Mouse (Mus musculus) bone marrow macrophage, adult 2 months (primary cell): Measurements from ENCODE around the gene Vat1. TPM values are rescaled to one million over a fixed set of nuclear protein-coding genes. Genes with fewer than 3 reads are reported as not detected.
A peak's percentile ranks its signal among the peaks of the same experiment; 100 is the strongest.
"Not testable (repeated sequence)": the region's sequence is repeated elsewhere in the genome, so short reads cannot be mapped to it uniquely, and the experiment has no call there.

Source experiments
- H3K27ac ChIP-seq: 2 replicates; pipeline ENCODE4 v1.5.1; 2012; ENCODE audit warnings: low read depth, low read length; ENCODE audit not compliant: insufficient read depth
- H3K4me1 ChIP-seq: 2 replicates; pipeline ENCODE4 v1.6.1; 2012; ENCODE audit warnings: low read length; ENCODE audit not compliant: control insufficient read depth, insufficient read depth
- H3K4me3 ChIP-seq: 2 replicates; pipeline ENCODE4 v1.5.1; 2012; ENCODE audit warnings: mild to moderate bottlenecking, low read length, moderate library complexity; ENCODE audit not compliant: insufficient read depth
- CTCF ChIP-seq: IDR thresholded peaks from 2 replicates; pipeline ENCODE4 v1.5.1; 2012; ENCODE audit warnings: low read depth, mild to moderate bottlenecking, low read length, moderate library complexity
- POLR2A ChIP-seq: IDR thresholded peaks from 2 replicates; pipeline ENCODE4 v1.6.1; 2012; ENCODE audit warnings: mild to moderate bottlenecking, low read depth, low read length, borderline replicate concordance
- polyA plus RNA-seq: library from polyadenylated mRNA; stranded (reverse); fragments of >200 nt; gene quantifications from 2 replicates; pipeline ENCODE4 v1.2.4, GENCODE M21; 2012; ENCODE audit not compliant: missing spikeins, insufficient read depth, insufficient read length

Vat1 gene
- polyA plus RNA-seq, 1 experiment = 202 TPM

GRCm38 (mm10) chr11:101446319-101446718 is 19.7 kb downstream of the Vat1 start:
- TF ChIP-seq CTCF = no peak
- TF ChIP-seq POLR2A = no peak
- no peak overlapping the region for H3K4me3 ChIP-seq
- H3K4me1 ChIP-seq = peaks cover 11% of the 10 kb centered on the region
- H3K27ac ChIP-seq = no peak overlapping the region

GRCm38 (mm10) chr11:101442760-101443159 is 23.3 kb downstream of the Vat1 start:
- TF ChIP-seq CTCF (no peak), POLR2A (no peak)
- peaks cover 9% of the 10 kb centered on the region for H3K4me1 ChIP-seq
- peak overlapping the region; percentile 84 for H3K4me3 ChIP-seq
- H3K27ac ChIP-seq = peak overlapping the region; percentile 76

GRCm38 (mm10) chr11:101442127-101442693 is 23.8 kb downstream of the Vat1 start, which contains the start of gene Rpl27:
Gene Rpl27, plus strand, starts transcription at chr11:101442298.
- peak within 1 kb of the TSS; percentile 76 for H3K27ac ChIP-seq
- H3K4me3 ChIP-seq = peak within 1 kb of the TSS; percentile 84
- TF ChIP-seq CTCF = no peak
- no peak for TF ChIP-seq POLR2A
- peaks cover 9% of the 10 kb centered on the region for H3K4me1 ChIP-seq

- peak overlapping the region; percentile 47 for H3K4me3 ChIP-seq
- H3K27ac ChIP-seq = not testable (repeated sequence)
These were observed 24.4 kb downstream of the Vat1 start for GRCm38 (mm10) chr11:101441450-101442126.

GRCm38 (mm10) chr11:101438006-101438405 is 28.0 kb downstream of the Vat1 start:
- not testable (repeated sequence) for H3K4me3 ChIP-seq, H3K27ac ChIP-seq, H3K4me1 ChIP-seq

More at GRCm38 (mm10) chr11:101441450-101442126, 24.4 kb downstream of the Vat1 start:
- TF ChIP-seq CTCF = 0 out of 2 replicates have a peak, but pooled peaks have one; percentile 23
- not testable (repeated sequence) for H3K4me1 ChIP-seq

GRCm38 (mm10) chr11:101436916-101437315 is 29.1 kb downstream of the Vat1 start:
- TF ChIP-seq CTCF (no peak), POLR2A (no peak)
- no peak overlapping the region for H3K27ac ChIP-seq
- H3K4me1 ChIP-seq = no peaks in the 10 kb centered on the region
- H3K4me3 ChIP-seq = no peak overlapping the region

GRCm38 (mm10) chr11:101435831-101436230 is 30.2 kb downstream of the Vat1 start:
- TF ChIP-seq POLR2A (no peak), CTCF (no peak)
- H3K4me1 ChIP-seq = no peaks in the 10 kb centered on the region
- H3K27ac ChIP-seq = no peak overlapping the region
- no peak overlapping the region for H3K4me3 ChIP-seq

GRCm38 (mm10) chr11:101433396-101433795 is 32.6 kb downstream of the Vat1 start:
- TF ChIP-seq POLR2A (no peak), CTCF (no peak)

GRCm38 (mm10) chr11:101431327-101431726 is 34.7 kb downstream of the Vat1 start:
- TF ChIP-seq CTCF (no peak), POLR2A (no peak)
- H3K27ac ChIP-seq = no peak overlapping the region
- peaks cover 7% of the 10 kb centered on the region for H3K4me1 ChIP-seq

More at GRCm38 (mm10) chr11:101433396-101433795, 32.6 kb downstream of the Vat1 start:
- Histone ChIP-seq H3K4me3 (no peak overlapping the region), H3K4me1 (no peaks in the 10 kb centered on the region), H3K27ac (no peak overlapping the region)

GRCm38 (mm10) chr11:101426165-101426564 is 39.9 kb downstream of the Vat1 start:
- 0 out of 2 replicates have a peak overlapping the region, but pooled peaks have one; percentile 9 for H3K27ac ChIP-seq
- peaks cover 17% of the 10 kb centered on the region for H3K4me1 ChIP-seq
- no peak for TF ChIP-seq POLR2A
- no peak for TF ChIP-seq CTCF
- peak overlapping the region; percentile 85 for H3K4me3 ChIP-seq

More at GRCm38 (mm10) chr11:101431327-101431726, 34.7 kb downstream of the Vat1 start:
- no peak overlapping the region for H3K4me3 ChIP-seq
